Mouse (Mus musculus): Measurements from ENCODE around the gene Plxnd1. TPM values are rescaled to one million over a fixed set of nuclear protein-coding genes. Genes with fewer than 3 reads are reported as not detected.
A peak's percentile ranks its signal among the peaks of the same experiment; 100 is the strongest.

Plxnd1 gene
- polyA plus RNA-seq, 1 experiment from 2014 or later: 9.1 TPM

DNA sequence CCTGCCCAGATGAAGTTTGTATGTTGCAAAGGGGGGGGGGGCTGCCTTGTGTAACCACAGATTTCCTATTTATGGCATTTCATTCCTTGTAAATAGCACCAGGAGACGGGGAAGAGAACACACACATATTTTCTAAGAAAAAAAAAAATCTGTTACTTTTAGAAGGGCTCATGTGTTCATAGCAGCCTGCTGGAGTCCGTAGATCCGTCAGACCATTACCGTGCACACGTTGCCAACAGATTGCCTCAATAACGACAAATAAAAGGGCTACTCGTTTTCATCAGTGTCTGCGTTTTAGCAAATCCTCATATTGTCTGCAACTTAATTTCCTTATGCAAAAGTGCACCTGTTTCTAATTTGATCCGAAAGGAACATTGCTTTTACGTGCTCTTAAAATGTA, 68.4 kb downstream of the Plxnd1 start:
- 68% methylated on average over 10 of the region's 10 CpGs for WGBS
- no peak for ATAC-seq (ENCODE audit: low FRiP score)

DNA sequence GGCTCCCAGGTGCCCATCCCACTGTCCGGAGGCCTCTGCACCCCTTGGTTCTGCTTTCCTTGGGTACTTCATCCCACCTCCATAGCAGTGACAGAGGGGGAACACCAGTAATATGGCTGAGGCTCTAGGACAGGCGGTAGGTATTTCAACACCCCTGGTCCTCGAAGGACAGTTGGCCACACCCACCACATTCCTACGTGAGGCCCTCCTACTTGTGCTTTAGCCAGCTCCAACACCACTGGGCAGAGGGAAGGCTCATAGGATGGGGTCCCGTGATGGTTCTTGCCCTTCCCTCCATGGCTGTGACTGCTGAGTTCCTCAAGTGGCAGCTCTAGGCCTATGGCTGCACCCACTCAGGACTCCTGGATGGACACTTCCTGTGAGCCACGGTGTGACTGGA, 70.0 kb downstream of the Plxnd1 start:
- H3K9ac ChIP-seq: no peak overlapping the region
- no peak overlapping the region for H3K4me3 ChIP-seq
- no peak overlapping the region for H3K27ac ChIP-seq
- H3K9me3 ChIP-seq: no peaks in the 10 kb centered on the region
- 59% methylated on average over 6 of the region's 6 CpGs for WGBS
- no peak overlapping the region for H3K4me2 ChIP-seq
- H3K27me3 ChIP-seq: no peaks in the 10 kb centered on the region
- peaks cover 5% of the 10 kb centered on the region for H3K36me3 ChIP-seq
- ATAC-seq (ENCODE audit: low FRiP score): no peak
- peaks cover 24% of the 10 kb centered on the region for H3K4me1 ChIP-seq (replicated peaks)

More for the DNA sequence above, 68.4 kb downstream of the Plxnd1 start:
- Histone ChIP-seq H3K4me1 (replicated peaks) (peaks cover 30% of the 10 kb centered on the region), H3K4me3 (no peak overlapping the region), H3K9ac (no peak overlapping the region), H3K27ac (no peak overlapping the region), H3K36me3 (peaks cover 5% of the 10 kb centered on the region), H3K9me3 (no peaks in the 10 kb centered on the region), H3K27me3 (no peaks in the 10 kb centered on the region), H3K4me2 (no peak overlapping the region)

DNA sequence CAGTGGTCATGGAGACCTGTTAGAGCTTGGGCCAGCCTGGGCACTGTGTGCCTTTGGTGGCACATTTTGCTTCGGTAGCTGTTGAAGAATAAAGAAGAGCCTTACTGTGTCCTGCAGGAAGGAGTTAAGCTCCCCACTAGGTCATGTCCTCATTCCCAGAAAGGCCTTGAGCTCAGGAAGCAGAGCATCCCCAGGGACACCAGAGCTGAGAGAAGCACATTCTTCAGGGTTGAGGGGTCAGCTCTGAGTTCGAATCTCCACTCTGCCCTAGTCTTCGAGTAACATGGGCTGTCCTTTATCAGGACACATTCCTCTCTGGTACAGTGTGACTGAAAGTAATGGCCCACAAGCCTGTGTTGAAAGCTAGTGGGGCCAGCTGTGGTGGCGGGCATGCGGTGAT, 74.9 kb downstream of the Plxnd1 start:
- Histone ChIP-seq H3K9me3 (no peaks in the 10 kb centered on the region), H3K4me1 (replicated peaks) (peaks cover 6% of the 10 kb centered on the region; the same call in 1 of the 2 replicates), H3K27me3 (no peaks in the 10 kb centered on the region), H3K4me2 (no peak overlapping the region), H3K27ac (no peak overlapping the region), H3K4me3 (no peak overlapping the region), H3K9ac (no peak overlapping the region), H3K36me3 (peaks cover 23% of the 10 kb centered on the region)
- WGBS: 93% methylated on average over 5 of the region's 5 CpGs
- ATAC-seq (ENCODE audit: low FRiP score): no peak

DNA sequence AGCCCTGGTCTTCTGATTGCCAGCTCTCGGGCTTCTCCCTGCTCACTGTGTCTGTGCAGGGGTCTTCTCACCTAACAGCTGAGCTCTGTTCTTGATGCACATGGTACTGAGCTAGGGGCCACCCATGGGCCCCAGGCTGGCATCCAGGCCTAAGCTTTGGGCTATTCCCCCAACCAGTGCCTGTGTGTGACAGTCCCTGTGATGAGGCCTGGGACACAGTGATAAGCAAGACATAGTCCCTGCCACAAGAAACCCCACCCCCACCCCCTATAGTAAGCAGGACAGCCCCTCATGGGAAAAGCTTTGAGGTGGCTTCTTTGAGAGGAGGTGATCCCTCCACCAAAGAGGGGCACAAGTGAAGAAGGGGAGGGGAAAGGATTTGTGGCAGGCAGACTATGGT, 76.2 kb downstream of the Plxnd1 start:
- peaks cover 16% of the 10 kb centered on the region for H3K4me1 ChIP-seq (replicated peaks)
- no peak overlapping the region for H3K27ac ChIP-seq
- no peaks in the 10 kb centered on the region for H3K9me3 ChIP-seq
- no peak overlapping the region for H3K9ac ChIP-seq
- H3K4me3 ChIP-seq: no peak overlapping the region
- H3K36me3 ChIP-seq: peaks cover 18% of the 10 kb centered on the region
- H3K4me2 ChIP-seq: no peak overlapping the region
- H3K27me3 ChIP-seq: no peaks in the 10 kb centered on the region
- 93% methylated on average over 1 of the region's 1 CpGs for WGBS
- ATAC-seq (ENCODE audit: low FRiP score): no peak

DNA sequence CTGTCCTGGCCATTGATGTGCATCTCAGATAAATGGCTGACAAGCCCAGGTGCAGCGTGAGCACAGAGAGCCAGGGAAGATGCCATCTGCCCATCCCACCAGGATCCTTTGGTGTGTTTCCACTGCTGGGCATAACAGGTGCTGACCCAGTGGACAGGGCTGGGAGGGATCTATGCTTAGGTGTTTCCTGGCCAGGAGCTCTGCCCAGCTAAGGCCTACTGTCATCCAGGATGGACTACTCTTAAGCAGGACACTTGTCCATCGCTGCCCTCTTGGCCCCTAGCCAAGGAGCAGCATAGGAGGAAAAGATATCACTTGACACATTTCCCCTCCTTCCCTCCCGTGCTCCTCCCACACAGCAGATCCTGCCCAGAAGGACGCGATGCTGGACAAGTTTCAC, 78.2 kb downstream of the Plxnd1 start:
- H3K4me2 ChIP-seq: no peak overlapping the region
- no peak overlapping the region for H3K9ac ChIP-seq
- no peaks in the 10 kb centered on the region for H3K9me3 ChIP-seq
- peaks cover 23% of the 10 kb centered on the region for H3K4me1 ChIP-seq (replicated peaks)
- H3K36me3 ChIP-seq: peaks cover 18% of the 10 kb centered on the region
- ATAC-seq (ENCODE audit: low FRiP score): no peak
- 89% methylated on average over 5 of the region's 5 CpGs for WGBS
- no peak overlapping the region for H3K27ac ChIP-seq
- no peak overlapping the region for H3K4me3 ChIP-seq
- H3K27me3 ChIP-seq: no peaks in the 10 kb centered on the region

DNA sequence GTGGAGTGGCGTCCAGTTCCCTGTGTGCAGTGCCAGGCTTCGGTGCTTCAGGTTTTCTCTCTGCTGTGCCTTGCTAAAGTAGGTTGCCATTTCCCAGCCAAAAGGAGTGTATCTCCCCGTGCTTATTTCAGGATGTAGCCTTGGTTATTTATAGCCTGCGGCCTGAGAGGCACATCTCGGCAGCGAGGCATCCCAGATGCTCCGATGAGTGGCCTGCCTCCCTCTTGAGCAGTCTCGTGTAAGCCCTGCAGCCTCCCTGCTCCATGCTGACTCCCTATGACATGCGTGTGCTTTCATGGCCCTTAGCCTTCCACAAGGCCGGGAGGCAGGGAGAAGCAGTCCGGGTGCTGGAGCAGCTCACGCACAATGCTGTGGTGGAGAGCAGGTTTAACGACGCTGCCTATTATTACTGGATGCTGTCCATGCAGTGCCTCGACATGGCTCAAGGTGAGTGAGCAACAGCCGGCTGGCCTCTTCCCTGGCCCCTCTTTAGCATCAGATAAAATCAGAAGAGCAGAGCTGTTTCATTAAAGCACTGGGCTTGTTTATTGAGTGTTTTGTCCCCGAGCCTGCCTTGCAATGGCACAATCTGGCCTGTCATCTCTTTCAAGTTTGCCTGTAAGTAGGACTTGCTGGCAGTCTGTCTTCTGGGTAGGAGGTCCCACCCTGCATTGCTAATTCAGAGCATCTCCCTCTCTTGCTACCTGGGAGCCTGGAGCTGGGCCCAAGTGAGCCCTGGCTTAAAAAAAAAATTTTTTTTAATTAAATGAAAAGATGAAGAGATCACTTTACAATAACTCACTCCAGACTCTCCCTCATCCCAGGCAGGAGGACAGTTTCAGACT, 79.0 kb downstream of the Plxnd1 start:
- H3K36me3 ChIP-seq: peaks cover 18% of the 10 kb centered on the region
- H3K4me3 ChIP-seq: no peak overlapping the region
- no peak overlapping the region for H3K4me2 ChIP-seq
- H3K9me3 ChIP-seq: no peaks in the 10 kb centered on the region
- H3K27ac ChIP-seq: peak overlapping the region; percentile 40
- H3K27me3 ChIP-seq: no peaks in the 10 kb centered on the region
- no peak overlapping the region for H3K9ac ChIP-seq
- H3K4me1 ChIP-seq (replicated peaks): peaks cover 23% of the 10 kb centered on the region
- WGBS: 76% methylated on average over 17 of the region's 17 CpGs
- ATAC-seq (ENCODE audit: low FRiP score): no peak

DNA sequence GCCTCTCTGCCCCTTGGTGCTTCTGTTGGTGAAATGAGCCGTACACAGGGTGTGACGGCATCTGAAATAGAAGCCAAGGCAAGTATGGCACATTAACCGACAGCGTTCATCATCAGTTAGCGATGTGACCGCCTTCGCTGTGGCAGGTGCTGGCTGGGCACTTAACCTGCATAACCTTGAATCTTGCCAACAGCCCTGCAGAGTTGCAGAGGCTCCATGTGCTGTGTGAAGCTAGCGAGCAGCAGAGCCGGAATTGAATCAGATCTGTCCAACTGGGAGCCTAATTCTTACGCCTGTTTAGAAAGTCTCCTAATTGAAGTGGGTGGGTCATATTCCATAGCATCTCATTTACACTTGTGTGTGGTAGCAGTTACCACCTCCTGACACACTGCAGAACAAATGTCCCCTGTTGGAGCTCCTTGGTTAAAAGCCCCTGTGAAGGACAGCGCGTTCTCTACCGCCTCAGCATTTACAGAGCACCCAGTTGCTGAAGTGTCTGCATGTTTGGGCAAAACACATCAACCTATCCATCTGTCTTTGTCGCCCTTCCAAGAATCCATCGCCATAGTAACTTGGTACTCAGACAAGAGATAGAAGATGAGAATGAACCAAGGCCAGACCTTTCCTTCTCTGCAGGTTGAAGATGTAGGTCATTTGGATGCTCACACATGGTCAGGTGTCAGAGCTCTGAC, 80.1 kb downstream of the Plxnd1 start:
- no peaks in the 10 kb centered on the region for H3K27me3 ChIP-seq
- no peak overlapping the region for H3K4me2 ChIP-seq
- H3K9ac ChIP-seq: no peak overlapping the region
- H3K9me3 ChIP-seq: no peaks in the 10 kb centered on the region
- H3K4me3 ChIP-seq: no peak overlapping the region
- ATAC-seq (ENCODE audit: low FRiP score): no peak
- 76% methylated on average over 15 of the region's 15 CpGs for WGBS
- H3K4me1 ChIP-seq (replicated peaks): peaks cover 23% of the 10 kb centered on the region
- H3K36me3 ChIP-seq: peaks cover 21% of the 10 kb centered on the region
- H3K27ac ChIP-seq: peak overlapping the region; percentile 67

DNA sequence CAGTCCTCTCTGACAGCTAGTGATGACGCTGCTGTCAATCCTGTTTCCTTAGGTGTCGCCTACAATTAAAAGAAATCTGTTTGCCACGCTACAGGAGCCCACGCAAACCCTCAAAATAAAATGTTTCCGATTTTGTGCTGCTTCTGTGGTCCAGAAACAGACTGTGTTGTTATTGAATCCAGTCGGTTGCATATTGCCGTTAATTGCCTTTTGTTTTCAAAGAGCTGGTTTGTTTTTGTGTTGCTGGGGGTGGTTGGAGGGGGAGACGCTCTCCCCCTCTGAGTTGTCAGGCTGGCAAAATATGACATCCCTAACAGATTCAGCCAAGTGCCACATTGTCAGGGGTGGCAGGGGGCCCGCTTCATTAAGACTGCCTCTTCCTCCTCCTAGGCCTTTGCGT, 81.3 kb downstream of the Plxnd1 start:
- Histone ChIP-seq H3K9me3 (no peaks in the 10 kb centered on the region), H3K27me3 (no peaks in the 10 kb centered on the region), H3K36me3 (peaks cover 21% of the 10 kb centered on the region), H3K9ac (no peak overlapping the region), H3K4me3 (no peak overlapping the region), H3K4me2 (no peak overlapping the region), H3K4me1 (replicated peaks) (peaks cover 23% of the 10 kb centered on the region), H3K27ac (peak overlapping the region; percentile 67; the same call in 1 of the 2 replicates)
- no peak for ATAC-seq (ENCODE audit: low FRiP score)
- WGBS: 92% methylated on average over 10 of the region's 10 CpGs

DNA sequence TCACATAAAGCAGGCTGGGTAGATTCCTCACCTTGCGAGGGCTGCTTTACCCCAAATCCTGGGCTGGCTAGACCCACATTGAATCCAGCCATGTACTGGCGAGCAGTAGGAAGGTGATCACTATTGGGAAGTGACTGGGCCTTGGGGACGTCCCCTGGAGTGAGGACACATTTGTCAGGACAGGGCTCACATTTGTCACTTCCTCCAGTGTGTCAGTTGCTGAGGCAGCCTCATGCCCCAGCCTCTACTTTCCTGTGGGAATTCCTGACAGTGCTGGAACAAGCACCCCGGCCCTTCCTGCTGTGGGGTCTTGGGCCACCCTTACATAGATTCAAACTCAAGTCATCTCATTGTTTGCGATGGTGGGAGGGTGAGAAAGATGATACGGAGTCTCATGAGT, 83.0 kb downstream of the Plxnd1 start:
- peaks cover 17% of the 10 kb centered on the region for H3K36me3 ChIP-seq
- ATAC-seq (ENCODE audit: low FRiP score): no peak
- H3K9ac ChIP-seq: no peak overlapping the region
- H3K27ac ChIP-seq: no peak overlapping the region
- no peaks in the 10 kb centered on the region for H3K27me3 ChIP-seq
- H3K4me3 ChIP-seq: no peak overlapping the region
- no peaks in the 10 kb centered on the region for H3K9me3 ChIP-seq
- peaks cover 23% of the 10 kb centered on the region for H3K4me1 ChIP-seq (replicated peaks)
- no peak overlapping the region for H3K4me2 ChIP-seq
- 80% methylated on average over 6 of the region's 6 CpGs for WGBS

DNA sequence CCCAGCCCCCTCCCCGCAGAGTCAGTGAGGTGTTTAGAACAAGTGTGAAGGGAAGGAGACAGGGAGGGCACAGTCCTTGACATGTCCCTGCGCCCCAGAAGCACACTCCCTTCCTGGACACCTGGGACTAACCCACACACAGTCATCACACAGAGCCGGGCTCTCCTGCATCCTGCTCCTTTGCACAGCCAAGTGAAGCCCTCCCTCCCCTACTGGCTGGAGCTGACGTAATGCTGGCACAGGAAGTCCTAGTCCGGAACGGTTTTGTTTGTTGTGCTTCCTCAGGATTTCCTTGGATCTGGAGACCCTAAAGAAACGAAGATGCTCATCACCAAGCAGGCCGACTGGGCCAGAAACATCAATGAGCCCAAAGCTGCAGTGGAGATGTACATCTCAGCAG, 84.9 kb downstream of the Plxnd1 start:
- Histone ChIP-seq H3K4me2 (no peak overlapping the region), H3K4me1 (replicated peaks) (peaks cover 20% of the 10 kb centered on the region), H3K9ac (no peak overlapping the region), H3K27me3 (no peaks in the 10 kb centered on the region), H3K27ac (no peak overlapping the region), H3K9me3 (no peaks in the 10 kb centered on the region), H3K4me3 (no peak overlapping the region), H3K36me3 (peaks cover 29% of the 10 kb centered on the region)
- WGBS: 78% methylated on average over 8 of the region's 8 CpGs
- ATAC-seq (ENCODE audit: low FRiP score): no peak

DNA sequence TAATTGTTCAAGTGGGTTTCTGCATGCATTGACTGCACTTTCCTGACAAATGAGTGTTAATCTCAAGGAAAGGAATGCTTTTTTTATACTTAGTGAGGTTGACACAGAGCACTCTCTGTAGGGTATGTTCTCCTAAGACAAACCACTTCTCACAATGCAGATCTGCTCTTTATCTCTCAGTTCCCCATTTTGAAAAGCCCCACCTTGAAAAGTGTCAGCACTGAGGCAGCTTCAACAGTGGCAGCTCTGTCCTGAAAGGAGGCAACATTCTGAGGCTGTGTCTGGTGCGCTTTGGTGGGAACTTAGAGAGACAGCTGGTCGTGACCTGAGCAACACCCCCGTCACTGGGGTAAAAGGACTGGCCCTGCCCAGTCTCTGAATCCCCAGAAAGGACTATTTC, 85.8 kb downstream of the Plxnd1 start:
- no peak overlapping the region for H3K27ac ChIP-seq
- peaks cover 11% of the 10 kb centered on the region for H3K4me1 ChIP-seq (replicated peaks)
- no peaks in the 10 kb centered on the region for H3K9me3 ChIP-seq
- WGBS: 53% methylated on average over 3 of the region's 3 CpGs
- H3K9ac ChIP-seq: no peak overlapping the region
- H3K27me3 ChIP-seq: no peaks in the 10 kb centered on the region
- peaks cover 37% of the 10 kb centered on the region for H3K36me3 ChIP-seq
- no peak overlapping the region for H3K4me3 ChIP-seq
- no peak for ATAC-seq (ENCODE audit: low FRiP score)
- H3K4me2 ChIP-seq: no peak overlapping the region

DNA sequence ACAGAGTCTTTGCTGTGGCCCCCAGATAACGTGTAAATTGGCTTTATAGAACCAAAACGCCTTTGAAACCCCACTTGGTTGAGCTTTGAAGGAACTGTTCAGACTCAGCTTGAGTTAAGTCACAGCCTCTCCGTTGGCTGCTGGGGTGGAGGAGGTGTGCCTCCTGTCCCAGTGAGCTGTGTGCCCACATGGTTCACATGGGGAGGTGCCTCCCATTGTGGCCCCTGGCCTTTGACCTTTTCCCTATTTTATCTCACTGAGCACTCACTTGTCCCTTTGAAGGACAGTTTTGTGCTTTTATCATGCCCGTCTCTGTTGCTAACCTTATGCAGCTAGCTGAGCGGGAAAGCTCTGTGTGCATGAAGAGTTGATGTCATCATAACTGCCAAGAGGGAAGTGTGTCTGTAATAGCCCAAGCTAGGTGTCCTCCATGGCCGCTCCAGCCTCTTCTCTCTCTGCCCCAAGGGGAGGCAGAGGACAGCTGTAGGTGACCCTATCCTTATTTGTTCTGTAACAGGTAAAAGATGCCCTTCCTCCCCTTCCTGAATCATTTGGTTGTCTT, 86.3 kb downstream of the Plxnd1 start:
- no peak for ATAC-seq (ENCODE audit: low FRiP score)
- Histone ChIP-seq H3K27ac (no peak overlapping the region), H3K27me3 (no peaks in the 10 kb centered on the region), H3K4me1 (replicated peaks) (0 out of 2 replicates have a peak, but pooled peaks cover 7% of the 10 kb centered on the region), H3K9ac (no peak overlapping the region), H3K4me3 (no peak overlapping the region), H3K36me3 (peaks cover 43% of the 10 kb centered on the region), H3K9me3 (no peaks in the 10 kb centered on the region), H3K4me2 (no peak overlapping the region)
- WGBS: 31% methylated on average over 6 of the region's 6 CpGs

Measured in hindbrain, embryonic 13.5 days (tissue).